Mouse (Mus musculus) gastrocnemius, adult 18-20 months (tissue): ENCODE data around the gene Lamtor4. TPM values are rescaled to one million over a fixed set of nuclear protein-coding genes. Genes with fewer than 3 reads are reported as not detected.
A peak's percentile ranks its signal among the peaks of the same experiment; 100 is the strongest.

Experiments
- DNase-seq: peaks from one replicate; pipeline ENCODE4 v3.0.0; 2021; ENCODE audit warnings: low spot score
- total RNA-seq, 2 experiments: library from RNA; stranded (reverse); gene quantifications; 2 replicates each; pipeline ENCODE4 v1.2.3; 2021

Lamtor4 gene
- total RNA-seq, 2 experiments from 2014 or later: 47.2 to 51.1 TPM

DNA sequence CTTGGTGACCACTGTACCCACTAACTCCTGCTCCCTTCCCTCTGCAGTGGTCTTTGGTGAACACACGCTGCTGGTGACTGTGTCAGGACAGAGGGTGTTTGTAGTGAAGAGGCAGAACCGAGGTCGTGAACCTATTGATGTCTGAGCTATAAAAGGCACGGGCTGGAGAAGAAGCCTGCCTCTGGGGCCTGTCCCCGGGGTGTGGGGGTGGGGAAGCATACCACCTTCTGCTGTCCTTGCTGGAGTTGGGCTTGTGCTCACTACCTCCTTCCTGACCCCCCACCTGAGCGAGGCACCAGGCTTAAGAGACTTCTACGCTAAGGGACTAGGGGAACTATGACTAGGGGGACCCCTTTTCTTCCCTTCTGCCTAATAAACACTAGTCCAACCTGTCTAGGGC, 3.7 kb downstream of the Lamtor4 start:
- no peak for DNase-seq

DNA sequence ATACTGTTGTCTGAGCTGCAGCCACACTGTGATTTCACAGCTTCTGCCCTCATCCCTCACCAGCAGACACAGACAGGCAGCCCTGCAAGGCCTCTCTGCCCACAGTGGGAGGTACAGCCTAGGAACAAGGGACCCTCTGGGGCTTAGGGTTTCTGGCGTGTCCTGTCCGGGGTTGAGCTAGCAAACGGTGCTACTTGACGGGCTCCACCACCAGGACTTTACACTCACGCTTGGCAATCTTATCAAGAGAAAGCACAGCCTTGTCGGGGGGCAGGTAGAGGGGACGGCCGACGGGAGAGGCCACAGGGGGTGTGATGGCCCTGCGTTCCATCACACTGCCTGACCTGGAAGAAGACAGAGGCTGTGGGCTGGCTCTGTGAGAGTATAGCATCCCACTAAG, 4.8 kb downstream of the Lamtor4 start:
- DNase-seq: no peak

DNA sequence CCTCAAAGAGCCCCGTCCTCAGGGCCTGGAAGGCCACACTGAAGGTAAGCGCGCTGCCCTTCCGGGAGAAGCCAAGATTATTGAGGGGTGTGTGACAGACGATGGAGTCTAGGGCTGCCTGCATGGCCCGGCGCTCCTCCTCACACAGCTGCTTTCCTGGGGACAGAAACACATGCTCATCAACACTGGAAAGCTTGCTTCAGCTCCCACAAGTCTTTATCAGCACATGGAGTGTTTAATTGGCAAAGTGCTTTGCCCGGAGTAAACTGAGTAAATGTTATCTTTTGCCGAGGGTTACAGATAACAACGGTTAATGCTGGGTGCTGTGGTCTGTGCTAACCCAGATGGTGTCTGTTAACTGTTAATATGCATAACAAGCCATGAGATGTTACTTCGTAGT, 5.6 kb downstream of the Lamtor4 start:
- DNase-seq: no peak

DNA sequence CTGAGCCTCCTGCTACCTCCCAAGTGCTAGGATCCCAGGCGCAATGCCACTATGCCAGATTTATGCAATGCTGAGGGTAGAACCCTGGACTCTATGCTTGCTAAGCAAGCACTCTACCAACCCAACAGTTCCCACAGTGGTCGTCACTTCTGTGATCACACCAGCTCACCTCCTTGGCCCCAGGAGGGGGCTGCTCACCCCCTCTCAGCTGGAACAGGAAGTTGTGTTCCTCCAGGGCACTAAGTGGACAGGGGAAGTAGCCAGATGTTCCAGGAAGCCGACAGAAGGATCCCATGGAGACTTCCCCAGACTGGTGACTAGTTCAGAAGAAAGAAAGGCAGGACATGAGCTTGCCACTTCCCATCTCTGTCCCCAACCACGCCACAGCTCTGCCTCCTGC, 6.7 kb downstream of the Lamtor4 start:
- DNase-seq: no peak

DNA sequence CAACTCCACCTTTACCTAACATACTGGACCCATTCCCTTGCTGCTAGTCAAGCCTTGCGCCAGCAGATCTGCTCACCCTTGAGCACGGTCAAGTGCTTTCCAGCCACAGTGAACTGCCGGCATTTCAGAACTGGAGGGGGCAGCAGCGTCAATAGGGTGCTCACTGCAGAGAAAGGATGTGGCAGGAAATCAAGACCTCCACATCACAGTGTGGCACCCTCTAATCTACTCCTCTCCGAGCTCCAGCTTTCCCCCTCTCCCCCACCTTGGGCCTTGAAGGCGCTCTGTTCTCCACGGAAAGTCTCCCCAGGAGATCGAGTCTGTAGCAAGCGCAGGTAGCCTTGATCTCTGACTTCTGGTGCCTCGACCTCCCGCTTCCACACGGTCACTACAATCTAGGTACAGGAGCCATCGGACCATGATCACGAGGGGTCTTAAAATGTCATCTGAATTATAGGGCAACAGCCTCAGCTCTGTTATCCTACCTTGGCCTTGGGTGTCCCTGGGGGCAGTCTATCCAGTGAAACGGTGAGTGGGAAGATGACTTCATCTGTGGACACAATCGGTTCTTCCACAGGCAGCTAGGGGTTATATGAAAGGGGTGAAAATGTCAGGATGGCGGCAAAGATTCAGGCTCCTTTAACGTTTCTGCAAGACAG, 7.4 kb downstream of the Lamtor4 start:
- no peak for DNase-seq

DNA sequence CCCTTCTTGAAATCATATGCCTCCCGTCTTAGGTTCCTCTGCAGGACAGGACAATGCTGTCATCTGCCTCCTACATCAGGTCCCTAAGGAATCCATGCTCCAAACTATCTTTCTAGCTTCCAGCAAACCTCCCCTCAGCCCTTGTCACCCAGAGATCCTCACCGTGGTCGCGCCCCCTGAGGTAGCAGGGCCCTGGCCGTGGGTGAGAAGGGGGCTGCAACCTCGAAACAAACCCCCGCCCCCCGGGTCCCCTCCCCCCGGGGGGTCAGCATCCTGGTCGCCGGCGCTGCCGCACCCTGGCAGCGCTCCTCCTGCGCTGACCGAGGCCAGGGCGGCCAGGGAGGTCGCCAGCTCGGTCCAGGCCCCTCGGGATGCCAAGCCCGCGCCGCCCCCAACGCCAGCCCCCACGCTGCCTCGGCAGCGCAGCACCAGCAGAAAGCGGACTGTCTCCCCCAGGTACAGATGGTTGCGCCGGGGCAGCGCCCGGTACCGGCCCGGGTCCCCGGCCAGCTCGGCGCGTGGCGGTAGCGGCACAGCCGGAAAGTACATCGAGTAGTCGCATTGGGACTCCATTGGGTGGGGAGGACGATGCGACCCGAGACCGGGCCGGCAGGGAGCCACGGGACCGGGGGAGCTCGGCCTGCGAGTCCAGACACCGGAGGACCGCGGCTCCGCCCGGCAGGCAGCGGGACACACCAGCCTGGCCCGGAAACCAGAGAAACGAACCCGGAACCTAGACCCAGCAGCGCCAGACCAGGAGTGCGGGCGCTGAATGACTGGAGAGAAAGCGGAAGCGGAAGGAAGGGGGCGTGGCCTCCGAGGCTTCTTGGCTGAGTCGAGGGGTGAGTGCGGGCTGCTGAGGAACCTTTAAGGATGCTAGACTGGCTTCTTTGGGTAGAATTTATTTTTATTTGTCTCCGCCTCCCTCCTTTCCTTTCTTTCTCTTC, 8.3 kb downstream of the Lamtor4 start, which contains the start of gene BC037034:
Gene BC037034, minus strand, starts transcription at position 774 of the 947 bp plus-strand sequence.
- peak; percentile 90 for DNase-seq

DNA sequence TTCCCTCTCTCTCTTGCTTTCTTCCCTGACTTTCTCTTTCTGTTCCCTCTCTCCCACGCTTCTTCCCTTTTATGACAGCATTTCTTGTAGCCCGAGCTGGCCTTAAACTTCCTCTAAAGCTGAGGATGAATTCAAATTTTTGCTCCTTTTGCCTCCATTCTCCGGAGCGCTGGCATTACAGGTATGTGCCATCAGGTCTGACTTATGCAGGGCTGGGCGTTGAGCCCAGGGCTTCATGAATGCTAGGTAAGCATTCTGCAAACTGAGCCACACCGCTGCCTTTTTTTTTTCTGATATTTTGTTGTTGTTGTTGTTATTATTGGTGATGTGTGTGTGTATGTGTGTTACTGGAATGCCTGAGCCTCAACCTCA, 8.9 kb downstream of the Lamtor4 start:
- no peak for DNase-seq

DNA sequence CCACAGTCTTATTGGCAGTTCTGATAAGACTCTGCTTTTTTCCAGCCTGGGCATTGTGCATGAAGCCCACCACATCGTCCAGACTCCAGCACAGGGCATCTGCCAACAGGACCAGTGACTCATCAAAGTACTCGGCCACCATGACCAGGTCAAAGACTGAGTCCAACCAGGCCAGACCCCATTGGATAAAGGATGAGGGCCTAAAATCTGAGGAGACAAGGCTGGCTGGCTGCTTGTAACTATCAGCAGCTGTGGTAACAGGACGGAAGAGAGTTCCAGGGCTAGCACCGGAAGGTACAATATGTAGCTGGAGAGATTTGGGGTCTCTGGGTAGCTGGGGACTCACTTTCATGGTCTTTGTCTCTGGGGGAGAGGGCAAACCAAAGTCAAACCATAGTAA, 10.4 kb downstream of the Lamtor4 start:
- no peak for DNase-seq

DNA sequence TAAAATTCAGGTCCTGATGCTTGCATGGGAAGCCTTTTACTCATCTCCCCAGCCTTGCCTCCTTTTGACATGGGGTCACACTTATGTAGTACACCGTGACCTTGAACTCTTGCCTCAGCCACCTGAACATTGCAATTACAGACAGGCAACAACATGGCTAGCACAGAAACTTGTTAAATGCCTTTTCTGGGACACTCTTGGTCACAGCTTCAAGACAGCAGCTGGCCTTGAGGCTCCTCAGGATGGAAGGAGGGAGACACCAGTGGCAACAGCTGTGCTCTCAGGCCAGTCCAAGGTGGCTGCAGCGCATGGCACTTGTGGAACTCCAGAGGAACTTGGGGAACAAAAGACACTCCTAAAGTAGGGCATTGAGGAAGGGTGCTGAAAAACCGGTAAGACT, 11.8 kb downstream of the Lamtor4 start:
- DNase-seq: no peak

DNA sequence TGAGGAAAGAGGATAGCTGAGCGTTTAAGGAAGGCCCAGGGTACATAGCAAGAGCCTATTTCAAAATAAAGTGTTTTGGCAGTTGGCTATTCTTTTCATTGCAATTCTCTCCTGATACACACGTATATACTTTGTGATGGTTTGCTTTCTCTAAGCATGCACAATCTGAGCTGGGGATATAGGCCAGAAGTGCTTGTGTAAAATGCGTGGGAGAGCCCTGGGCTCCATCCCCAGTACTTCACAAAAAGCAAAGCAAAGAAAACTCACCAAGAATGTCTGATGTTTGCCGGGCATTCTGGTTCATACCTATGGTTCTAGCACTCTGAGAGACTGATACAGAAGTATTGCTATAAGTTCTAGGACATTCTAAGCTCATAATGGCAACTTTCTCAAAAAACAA, 13.7 kb downstream of the Lamtor4 start:
- DNase-seq: no peak

DNA sequence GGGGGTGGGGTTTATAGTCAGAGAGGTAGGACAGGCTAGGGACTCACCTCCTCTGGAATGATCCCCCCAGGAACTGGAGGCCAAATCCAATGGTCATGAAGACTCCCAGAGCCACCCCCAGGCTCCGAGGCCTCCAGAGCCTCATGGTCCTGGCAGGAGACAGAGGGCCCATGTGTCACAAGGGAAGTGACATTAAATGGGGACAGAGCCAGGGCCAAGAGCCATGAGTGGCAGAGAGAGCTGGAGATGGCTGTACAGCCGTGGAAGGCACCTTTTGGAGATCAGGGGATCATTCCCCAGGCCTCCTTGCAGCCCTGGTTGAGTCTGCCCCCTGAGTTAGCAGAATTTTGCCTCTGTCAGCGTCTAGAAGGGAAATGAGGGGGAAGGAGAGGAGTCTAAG, 15.9 kb downstream of the Lamtor4 start:
- no peak for DNase-seq

DNA sequence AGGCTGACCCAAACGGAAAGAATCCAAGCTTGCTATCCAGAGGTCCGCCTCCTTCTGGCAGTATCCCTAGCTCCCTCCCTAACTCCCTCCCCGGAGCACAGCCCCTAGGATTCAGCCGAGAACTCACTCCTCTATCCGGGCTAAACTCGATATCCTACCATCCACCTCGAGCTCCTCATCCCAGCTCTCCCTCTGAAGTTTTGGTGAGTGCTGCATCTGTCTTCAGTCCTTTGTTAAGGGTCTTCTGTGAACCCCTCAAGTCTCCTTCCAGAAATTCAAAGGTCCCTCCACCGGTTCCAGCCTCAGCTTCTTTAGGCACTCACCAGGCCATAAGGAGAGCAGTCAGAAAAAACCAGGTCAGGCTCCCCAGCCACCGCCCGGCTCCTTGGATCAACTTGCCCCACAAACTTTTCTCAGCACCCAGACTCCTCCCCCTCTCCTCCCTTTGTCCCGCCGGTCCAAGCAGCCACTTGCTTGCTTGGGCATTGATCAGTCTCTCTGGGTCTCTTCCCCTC, 17.2 kb downstream of the Lamtor4 start, which contains the start of gene Gal3st4:
Gene Gal3st4, minus strand, starts transcription at position 432 of the 515 bp plus-strand sequence.
- peak; percentile 46 for DNase-seq

DNA sequence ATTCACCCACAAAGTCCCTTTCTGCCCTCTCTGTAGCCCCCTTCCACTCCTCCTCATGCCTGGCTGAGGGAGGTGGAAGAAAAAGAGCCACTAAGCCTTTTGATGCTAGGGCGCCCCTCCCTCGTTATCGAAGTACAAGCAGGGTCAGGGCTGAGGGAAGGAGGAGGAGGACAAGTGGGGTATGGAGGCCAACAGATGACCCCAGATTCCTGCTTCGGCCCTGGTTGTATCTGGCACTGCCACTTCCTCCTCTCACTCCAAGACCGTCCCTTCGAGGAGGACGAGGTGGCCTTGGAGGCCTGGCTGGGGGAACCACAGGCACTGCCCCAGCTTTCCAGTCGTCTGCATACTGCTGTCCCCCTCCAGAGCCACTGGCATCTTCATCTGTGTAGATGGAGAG, 18.9 kb downstream of the Lamtor4 start:
- no peak for DNase-seq

DNA sequence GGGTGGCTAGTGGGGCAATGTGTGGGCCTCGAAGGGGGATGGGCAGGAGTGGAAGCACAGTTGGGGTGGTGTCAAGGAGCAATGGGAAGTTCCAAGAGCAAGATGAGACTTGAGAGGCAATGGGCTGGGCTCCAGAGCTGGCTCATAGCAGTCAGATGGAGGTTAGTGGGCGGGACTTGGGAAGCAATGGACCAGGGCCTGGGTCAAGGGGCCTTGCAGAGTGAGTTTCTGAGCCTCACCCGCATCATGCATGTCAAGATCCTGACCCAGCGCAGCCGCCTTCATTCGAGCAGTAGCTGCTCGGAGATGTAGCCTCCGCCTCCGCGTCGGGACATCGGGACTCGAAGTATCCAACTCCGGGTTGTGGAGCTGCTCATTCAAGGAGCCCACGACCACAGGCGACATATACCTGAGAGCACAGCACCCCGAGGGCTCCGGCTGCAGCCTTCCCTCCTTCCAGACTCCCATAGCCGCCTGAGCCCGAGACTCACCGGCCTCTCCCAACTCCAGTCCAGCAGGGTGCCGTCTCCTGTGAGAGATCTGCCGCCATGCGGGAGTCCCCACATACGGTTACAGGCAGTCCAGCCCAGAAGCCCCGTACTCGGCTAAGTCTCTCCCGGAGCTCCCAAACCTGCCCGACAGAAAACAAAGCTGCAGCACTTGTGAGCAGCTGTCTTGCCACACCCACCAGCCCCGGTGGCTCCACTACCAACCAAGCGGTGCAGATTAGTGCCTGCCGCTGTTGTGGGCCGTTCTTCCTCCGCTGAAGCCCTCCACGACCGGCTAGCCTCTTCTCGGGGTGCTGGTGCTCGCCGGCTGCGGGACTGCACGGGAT, 20.2 kb downstream of the Lamtor4 start:
- no peak for DNase-seq

DNA sequence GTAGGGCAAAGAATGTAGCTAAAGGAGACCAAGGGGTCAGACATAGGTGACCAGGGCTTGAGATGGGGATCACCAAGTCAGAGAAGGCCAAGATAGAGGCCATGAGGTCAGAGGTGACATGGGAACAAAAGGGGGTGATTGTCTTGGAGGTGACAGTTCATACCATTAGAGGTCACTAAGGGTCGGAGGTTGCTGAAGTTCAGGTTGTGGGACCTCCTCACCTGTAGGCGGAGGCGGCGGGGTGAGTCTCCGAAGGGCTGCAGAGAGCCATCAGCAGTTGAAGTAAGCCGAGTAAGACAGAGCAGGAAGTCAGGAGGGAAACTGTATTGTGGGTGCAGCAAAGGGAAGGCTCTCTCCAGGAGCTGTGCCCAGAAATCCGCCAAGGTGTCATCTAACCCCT, 22.7 kb downstream of the Lamtor4 start:
- no peak for DNase-seq

DNA sequence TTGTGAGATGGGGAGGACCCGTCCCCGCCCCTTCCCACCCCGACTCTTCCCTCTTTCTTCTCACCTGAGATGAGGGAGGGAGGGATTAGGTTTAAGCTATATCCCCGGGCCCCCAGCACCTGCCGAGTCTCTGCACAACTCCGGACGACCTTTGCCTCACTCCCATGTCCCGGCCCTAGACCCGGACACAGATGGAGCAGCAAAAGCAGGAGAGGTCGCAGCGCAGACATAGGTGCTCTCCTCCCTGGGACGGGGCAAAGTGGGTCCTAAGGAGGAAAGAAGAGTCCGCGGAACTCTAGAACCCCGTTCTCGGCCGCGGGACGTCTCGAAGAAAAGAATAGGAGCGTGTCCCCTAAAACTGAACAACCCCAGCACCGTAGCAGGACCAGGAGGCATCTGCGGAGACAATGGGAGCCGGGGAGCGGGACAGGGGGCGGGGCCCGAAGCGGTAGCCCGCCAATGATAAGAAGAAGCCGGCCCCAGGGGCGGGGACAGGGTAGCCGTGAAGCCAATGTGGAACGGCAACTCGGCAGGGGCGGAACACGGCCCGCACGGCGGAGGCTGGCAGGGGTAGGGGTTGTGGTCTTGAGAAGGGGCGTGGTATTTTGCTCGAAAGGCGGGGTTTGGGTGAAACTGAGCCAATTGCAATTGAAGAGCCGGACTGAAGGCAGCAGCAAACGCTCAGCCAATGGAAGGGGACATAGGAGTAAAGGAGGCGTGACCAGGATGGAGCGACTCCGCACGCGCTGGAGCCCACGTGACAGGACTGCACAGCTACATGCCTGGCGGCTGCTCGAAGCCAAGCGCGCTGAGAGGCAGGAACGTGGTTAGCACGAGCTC, 24.5 kb downstream of the Lamtor4 start, which contains the start of the genes Gm43720, Gpc2 and Stag3:
Gene Gm43720, minus strand, starts transcription at position 374 of the 840 bp plus-strand sequence.
Gene Gpc2, minus strand, starts transcription at position 421 of the 840 bp plus-strand sequence.
Gene Stag3, plus strand, starts transcription at position 656 of the 840 bp plus-strand sequence.
- peak; percentile 63 for DNase-seq

DNA sequence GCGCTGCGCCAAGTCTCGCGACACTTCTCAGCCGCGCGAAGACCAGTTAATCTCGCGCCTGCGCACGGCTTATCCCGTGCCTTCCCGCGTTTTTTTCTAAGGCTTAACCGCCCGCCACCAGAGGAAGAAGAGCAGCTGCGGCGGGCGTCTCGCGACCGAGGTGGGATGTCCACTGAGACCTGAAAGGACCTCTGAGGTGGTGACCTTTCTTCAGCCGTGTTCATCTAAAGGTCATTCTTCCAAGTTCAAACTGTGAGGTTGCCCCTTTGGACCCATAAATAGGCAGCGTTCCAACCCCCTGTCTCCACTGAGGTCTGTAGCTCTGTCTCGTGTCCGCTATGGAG, 25.1 kb downstream of the Lamtor4 start:
- no peak for DNase-seq

DNA sequence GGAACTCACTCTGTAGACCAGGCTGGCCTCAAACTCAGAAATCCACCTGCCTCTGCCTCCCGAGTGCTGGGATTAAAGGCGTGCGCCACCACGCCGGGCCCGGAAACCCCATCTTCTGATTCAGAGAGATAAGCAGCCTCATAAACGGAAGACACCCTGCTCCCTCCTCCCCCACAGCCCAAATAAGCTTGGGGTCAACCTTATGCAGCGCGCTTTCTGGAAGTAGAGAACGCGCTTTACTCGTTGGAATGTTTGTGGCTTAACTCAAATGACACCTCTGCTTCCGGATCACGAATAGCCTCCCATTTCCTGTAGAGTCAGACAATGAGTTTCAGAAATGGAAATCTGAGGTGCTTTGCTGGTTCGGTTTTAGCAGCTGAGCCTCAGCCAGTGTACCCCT, 25.5 kb downstream of the Lamtor4 start:
- DNase-seq: no peak

DNA sequence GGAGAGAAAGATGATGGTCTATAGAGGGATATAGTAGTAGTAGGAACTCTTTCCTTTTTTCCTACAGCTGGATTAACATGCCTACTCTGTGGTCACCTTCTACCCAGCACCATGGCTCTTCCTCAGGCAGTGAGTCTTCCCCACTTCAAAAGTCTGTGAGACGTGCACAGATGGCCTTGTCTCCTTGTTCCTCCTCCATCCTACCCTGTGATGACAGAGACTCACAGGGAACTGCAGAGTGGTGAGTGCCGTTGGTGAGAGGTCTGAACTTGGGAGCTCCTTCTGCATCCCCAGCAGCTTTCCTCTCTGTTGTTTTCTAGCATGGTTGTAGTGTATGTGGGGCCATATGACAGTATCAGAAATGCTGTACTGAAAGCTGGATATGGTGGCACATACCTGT, 26.5 kb downstream of the Lamtor4 start:
- no peak for DNase-seq

DNA sequence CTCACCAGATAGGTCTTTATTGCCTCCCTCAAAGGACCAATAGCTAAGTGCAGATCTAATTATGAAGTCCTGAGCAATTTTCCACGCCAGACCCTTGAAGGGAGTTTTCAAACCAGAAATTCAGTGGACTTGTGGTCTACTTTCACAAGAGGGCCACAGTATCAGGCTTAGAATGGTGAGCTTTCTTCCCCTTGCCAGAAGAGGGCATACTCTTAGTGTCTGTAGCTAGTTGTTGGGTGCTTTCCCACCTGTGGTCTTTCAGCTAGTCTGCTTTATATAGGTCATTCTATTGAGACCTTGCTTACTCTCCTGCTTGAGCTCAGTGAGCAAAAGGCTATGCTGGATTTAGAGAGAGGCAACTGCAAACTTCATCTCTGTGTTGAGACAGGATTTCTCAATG, 28.3 kb downstream of the Lamtor4 start:
- DNase-seq: no peak

DNA sequence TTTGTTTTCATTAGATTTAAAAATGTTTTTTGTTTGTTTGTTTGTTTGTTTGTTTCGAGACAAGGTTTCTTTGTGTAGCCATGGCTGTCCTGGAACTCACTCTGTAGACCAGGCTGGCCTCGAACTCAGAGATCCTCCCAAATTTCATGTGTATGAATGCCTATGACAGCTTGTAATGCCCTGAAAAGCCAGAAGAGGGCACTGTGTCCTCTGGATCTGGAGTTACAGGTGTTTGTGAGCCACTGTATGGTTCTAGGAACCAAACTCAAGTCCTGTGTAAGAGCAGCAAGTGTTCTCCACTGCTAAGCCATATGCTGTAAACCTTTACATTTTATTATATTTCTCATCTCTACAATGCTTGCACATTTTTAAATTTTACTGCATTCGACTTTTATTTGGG, 32.6 kb downstream of the Lamtor4 start:
- DNase-seq: no peak
